Mouse (Mus musculus): Measurements from ENCODE around the gene Scmh1. TPM values are rescaled to one million over a fixed set of nuclear protein-coding genes. Genes with fewer than 3 reads are reported as not detected.
"Not testable (repeated sequence)": the region's sequence is repeated elsewhere in the genome, so short reads cannot be mapped to it uniquely, and the experiment has no call there.

Gene Scmh1
- total RNA-seq (2021) = 100 to 1,000 TPM in 1 of 2 experiments, 10 to 100 TPM in 1; 92.6 to 106 TPM

- DNase-seq (ENCODE audit: extremely low spot score in 1 of 2, low spot score in 1 of 2) = peak; percentile 55 to 59
These were observed at the start of gene Scmh1 for GRCm38 (mm10) chr4:120405144-120405805. Gene Scmh1 (plus strand): TSS chr4:120405281.

DNA sequence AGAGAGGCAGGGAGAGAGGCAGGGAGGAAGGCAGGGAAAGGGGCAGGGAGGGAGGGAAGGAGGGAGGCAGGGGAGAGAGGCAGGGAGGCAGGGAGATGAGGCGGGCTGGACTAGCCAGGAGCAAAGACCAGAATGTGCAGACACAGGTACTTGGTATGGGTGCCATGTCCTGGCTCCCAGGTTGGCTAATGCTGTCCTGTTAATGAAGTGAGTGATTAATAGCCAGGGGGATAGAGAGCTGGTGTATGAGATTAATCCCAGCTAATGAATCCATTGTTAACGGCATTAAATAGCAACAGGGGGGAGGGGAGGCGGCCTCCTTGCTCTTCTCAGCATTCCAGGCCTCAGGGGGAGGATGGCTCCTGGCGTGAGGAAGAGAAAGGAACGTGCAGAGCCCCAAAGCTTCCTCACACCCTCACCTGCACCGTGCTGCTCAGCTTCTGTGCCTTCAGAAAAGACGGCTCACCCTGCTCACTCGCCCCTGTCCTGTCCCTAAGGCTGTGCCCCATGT, 45.0 kb upstream of the Scmh1 start:
- DNase-seq (ENCODE audit: extremely low spot score in 1 of 2, low spot score in 1 of 2) = no peak

DNA sequence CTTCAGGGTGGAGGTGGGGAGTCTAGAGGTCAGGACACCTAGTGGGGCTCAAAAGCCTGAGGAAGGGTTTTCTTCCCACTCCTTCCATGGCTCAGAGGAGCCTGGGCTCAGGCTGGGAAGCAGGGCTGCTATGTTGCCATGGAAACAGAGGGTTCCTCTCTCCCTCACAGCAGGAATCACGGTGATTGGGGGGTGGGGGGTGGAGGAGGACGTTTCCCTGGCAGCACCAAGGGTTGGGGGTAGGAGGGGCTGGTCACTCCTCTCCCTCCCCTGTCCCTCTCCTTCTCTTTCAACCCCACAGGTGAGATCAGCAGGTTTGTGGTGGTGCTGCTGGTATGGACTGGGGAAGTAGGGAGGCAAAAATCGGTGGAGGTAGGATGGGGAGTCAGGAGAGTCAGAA, 40.4 kb upstream of the Scmh1 start:
- DNase-seq (ENCODE audit: extremely low spot score in 1 of 2, low spot score in 1 of 2) = no peak

- no peak for DNase-seq (ENCODE audit: extremely low spot score in 1 of 2, low spot score in 1 of 2)
These were observed 39.6 kb upstream of the Scmh1 start for GRCm38 (mm10) chr4:120365456-120365855.

- no peak for DNase-seq (ENCODE audit: extremely low spot score in 1 of 2, low spot score in 1 of 2)
These were observed 37.0 kb upstream of the Scmh1 start for GRCm38 (mm10) chr4:120368031-120368430.

- DNase-seq (ENCODE audit: extremely low spot score in 1 of 2, low spot score in 1 of 2) = peak; percentile 55 to 77
These were observed 36.4 kb upstream of the Scmh1 start for GRCm38 (mm10) chr4:120368663-120369062.

GRCm38 (mm10) chr4:120369156-120369555, 35.9 kb upstream of the Scmh1 start:
- no peak for DNase-seq (ENCODE audit: extremely low spot score in 1 of 2, low spot score in 1 of 2)

GRCm38 (mm10) chr4:120369861-120370366, 35.2 kb upstream of the Scmh1 start:
- no peak for DNase-seq (ENCODE audit: extremely low spot score in 1 of 2, low spot score in 1 of 2)

DNA sequence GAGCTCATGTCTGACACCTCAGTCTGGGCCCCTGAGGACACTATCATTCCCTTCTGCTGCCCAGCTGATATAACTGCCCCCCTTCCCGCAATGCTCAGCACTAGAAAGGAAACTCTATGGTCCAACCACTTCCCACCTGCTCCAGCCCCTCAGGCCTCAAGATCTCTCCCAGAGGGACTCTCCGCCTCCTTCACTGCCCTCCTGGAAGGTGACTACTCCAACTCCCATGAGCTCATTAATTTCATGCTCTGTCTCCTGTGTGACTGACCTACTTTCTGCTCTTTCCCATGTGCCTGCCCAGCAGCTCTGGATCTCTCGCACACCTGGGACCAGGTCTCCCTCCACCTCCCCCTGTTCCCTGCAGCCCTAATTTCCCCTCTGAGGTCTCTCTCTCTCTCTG, 32.2 kb upstream of the Scmh1 start:
- no peak for DNase-seq (ENCODE audit: extremely low spot score in 1 of 2, low spot score in 1 of 2)

DNA sequence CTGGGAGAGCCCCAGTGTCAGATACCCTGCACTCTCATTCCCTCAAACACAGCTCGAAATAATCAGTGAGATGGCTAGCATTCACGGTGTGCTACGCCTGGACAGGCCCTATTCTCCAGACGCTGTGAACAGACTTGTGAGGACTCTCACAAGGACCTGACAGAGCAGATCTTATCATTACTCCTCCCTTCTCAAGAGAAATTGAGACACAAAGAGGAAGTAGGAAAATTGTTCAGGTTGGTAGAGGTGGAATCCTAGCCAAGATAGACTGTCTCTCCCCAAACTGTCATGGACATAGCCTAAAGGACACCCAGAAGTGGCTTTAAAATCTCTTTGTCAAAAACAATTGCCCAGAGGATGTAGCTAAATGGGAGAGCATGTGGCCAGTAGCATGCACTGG, 31.3 kb upstream of the Scmh1 start:
- DNase-seq (ENCODE audit: extremely low spot score in 1 of 2, low spot score in 1 of 2) = no peak

DNA sequence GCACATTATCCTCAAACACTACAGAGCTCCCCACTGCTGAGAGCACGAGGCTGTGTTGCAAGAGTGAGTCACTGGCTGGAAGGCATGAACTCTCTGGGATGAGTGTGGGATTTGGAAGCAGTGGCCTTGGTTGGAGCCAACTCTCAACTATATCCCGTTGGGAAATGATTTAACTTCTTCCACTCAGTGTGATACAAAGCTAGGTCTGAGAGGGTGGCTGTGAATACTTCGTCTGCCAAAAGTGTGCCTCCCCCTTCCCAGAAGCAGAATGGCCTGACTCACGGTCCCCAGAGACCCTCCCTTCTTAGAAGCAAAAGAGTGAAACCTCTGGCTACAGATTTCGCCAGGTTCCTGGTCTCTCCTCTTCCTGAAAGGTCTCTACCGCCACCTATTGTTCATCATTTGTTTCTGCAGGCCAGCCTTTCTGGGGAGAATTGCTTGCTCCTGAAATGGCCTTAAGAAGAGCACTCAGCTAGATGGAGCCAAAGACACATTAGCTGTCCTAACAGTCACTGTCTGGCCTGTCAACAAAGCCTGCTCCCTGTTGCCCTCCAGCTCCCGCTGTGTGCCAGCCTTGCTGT, 24.2 kb upstream of the Scmh1 start:
- DNase-seq (ENCODE audit: extremely low spot score in 1 of 2, low spot score in 1 of 2) = peak; percentile 39 to 50

GRCm38 (mm10) chr4:120385496-120385895, 19.6 kb upstream of the Scmh1 start:
- DNase-seq (ENCODE audit: extremely low spot score in 1 of 2, low spot score in 1 of 2) = no peak

GRCm38 (mm10) chr4:120387496-120387895, 17.6 kb upstream of the Scmh1 start:
- DNase-seq (ENCODE audit: extremely low spot score in 1 of 2, low spot score in 1 of 2) = peak in 1 of 2 experiments; percentile 68

- DNase-seq (ENCODE audit: extremely low spot score in 1 of 2, low spot score in 1 of 2) = no peak
These were observed 17.1 kb upstream of the Scmh1 start for GRCm38 (mm10) chr4:120387968-120388367.

GRCm38 (mm10) chr4:120388998-120389542, 16.0 kb upstream of the Scmh1 start:
- no peak for DNase-seq (ENCODE audit: extremely low spot score in 1 of 2, low spot score in 1 of 2)

DNA sequence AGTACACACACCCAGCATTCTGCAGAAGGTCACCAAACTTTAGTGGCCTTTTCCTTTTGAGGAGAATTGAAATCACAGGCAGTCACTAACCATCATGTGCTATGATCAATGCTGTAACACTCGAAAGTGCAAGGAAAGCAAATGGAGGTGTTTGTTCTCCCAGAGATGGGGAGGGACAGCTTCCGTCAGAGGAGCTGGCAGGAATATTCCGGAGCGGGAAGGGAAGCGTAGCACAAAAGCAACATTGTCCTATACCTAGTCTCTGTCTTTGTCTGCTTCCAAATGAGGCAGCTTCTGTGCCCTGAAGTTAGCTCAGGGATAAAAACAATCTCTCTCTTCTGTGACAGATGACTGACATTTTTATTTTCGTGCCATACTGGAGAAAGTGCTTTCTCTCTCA, 15.5 kb upstream of the Scmh1 start:
- no peak for DNase-seq (ENCODE audit: extremely low spot score in 1 of 2, low spot score in 1 of 2)

DNA sequence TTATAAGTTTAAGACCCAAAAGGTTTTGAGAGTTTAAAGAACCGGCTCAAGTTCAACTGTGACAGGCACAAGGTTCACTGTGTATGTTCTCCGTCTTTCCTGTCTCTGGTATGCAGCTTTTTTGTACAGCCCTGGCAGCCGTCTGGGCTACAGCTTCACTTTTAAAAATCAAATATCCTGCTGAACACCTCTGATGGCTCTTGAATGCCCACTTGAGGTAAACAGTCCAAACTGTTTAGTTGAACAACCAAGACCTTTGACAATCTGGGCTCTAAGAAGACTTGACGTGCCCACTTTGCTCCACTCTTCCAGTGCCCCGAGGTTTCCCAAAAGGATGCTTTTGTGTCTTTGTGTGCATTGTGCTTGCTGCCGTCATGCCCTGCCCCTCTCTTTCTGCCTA, 13.5 kb upstream of the Scmh1 start:
- no peak for DNase-seq (ENCODE audit: extremely low spot score in 1 of 2, low spot score in 1 of 2)

DNA sequence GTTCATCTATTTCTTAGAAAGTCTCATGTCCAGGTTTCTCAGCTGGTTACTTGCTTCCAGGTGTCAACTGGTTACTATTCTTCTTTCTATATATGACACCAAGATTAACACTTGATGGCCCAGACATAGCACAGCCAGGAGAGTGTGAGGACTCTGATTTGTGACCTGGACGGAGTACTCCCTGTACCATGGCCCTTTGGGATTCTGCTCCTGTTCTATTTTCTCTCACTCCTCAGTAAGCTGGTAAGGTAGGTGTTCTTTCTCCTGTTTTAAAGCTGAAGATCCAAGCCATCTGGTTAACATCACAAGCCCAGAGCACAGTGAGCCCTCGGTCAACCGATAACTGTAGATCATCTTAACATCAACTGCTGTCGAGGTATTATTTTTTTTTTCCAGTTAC, 12.7 kb upstream of the Scmh1 start:
- DNase-seq (ENCODE audit: extremely low spot score in 1 of 2, low spot score in 1 of 2) = no peak

DNA sequence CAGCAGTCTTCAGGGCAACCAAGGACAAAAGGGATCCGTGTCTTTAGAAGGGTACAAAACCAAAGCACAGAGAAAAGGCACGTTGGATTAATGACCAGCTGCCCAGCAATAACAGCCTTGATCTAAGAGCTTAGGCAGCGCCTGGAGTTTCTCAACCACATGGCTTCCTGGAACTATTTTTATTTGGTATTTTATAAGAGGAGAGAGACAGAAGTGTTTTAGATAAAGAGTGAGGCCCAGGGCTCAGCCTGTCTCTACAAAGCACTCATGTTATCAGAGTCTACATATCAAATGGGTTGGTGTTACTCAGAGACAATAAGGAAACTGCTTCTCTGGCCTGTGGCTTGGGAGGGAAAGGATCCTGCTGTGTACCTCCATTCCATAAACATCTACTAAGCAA, 12.3 kb upstream of the Scmh1 start:
- DNase-seq (ENCODE audit: extremely low spot score in 1 of 2, low spot score in 1 of 2) = no peak

DNA sequence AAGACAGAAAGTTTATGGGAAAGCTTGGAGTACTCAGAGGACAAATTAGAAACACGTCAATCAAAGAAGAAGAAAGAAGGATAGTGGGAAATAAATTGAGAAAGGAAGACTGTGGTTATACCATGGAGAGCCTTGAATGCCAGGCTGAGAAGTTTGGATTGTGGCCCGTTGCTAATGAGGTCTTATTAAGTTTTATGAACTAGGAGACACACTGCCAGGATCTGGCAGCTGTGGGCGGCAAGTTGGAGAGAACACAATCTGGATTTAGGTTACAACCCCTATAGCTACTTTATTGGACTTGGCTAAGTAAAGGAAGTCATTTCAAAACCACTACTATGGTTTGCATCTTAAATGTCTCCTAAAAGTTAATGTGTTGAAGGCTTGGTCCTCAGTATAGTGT, 4.8 kb upstream of the Scmh1 start:
- DNase-seq (ENCODE audit: extremely low spot score in 1 of 2, low spot score in 1 of 2) = no peak

DNA sequence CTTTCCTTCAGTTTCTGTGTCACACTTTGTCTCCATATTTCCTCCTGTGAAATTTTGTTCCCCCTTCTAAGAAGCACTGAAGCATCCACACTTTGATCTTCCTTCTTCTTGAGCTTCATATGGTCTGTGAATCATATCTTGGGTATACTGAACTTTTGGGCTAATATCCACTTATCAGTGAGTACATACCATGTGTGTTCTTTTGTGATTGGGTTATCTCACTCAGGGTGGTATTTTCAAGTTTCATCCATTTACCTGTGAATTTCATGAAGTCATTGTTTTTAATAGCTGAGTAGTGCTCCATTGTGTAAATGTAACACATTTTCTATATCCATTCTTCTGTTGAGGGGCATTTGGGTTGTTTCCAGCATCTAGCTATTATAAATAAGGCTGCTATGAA, 3.0 kb upstream of the Scmh1 start:
- DNase-seq (ENCODE audit: extremely low spot score in 1 of 2, low spot score in 1 of 2) = not testable (repeated sequence)

DNA sequence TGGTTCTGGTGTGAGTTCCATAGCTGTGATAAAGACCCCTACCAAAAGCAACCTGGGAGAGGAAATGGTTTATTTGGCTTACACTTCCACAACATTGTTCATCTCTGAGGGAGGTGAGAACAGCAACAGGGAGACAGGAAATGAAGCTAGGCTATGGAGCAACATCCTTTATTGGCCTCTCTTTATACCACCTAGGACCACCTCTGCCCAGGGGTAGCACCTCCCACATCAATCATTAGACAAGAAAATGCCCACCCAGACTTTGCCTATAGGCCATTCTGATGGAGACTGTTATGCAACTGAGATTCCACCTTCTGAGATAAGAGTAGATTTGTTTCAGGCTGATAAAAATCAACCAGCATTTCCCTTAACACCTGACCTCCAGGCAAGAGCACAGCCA, 834 bp upstream of the Scmh1 start:
- DNase-seq (ENCODE audit: extremely low spot score in 1 of 2, low spot score in 1 of 2) = no peak

Data from layer of hippocampus, postnatal 25 days (tissue).